Mouse (Mus musculus): Measurements from ENCODE around the gene Psmd1.

DNA sequence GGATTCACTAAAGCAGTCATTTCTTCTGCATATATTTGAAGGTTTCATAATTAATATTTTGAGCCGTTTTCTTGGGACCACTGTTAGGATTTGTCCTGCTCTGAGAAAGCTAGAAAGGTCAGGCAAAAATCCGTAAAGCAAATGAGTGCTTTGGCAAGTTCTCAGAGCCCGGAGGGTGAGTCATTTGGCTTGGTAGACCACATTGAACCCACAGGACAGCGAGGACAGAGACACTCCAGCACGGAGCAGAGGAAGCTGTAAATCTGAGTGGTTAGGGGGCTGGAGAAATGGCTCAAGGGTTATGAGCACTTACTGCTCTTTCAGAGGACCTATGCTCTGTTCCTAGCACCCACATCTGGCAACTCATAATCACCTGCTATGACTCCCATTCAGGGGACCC, 83.4 kb downstream of the Psmd1 start:
- TF ChIP-seq FLI1 (IDR thresholded peaks at IDR 0.05; ENCODE audit: low read length), result no peak
- no peak for TF ChIP-seq GATA1 (IDR thresholded peaks at IDR 0.05; ENCODE audit: borderline replicate concordance, low read length)

Data from megakaryocyte, embryonic 14.5 days (primary cell).